23 mouse cellular contexts compared by ENCODE assay signal in the genomic region with DNA sequence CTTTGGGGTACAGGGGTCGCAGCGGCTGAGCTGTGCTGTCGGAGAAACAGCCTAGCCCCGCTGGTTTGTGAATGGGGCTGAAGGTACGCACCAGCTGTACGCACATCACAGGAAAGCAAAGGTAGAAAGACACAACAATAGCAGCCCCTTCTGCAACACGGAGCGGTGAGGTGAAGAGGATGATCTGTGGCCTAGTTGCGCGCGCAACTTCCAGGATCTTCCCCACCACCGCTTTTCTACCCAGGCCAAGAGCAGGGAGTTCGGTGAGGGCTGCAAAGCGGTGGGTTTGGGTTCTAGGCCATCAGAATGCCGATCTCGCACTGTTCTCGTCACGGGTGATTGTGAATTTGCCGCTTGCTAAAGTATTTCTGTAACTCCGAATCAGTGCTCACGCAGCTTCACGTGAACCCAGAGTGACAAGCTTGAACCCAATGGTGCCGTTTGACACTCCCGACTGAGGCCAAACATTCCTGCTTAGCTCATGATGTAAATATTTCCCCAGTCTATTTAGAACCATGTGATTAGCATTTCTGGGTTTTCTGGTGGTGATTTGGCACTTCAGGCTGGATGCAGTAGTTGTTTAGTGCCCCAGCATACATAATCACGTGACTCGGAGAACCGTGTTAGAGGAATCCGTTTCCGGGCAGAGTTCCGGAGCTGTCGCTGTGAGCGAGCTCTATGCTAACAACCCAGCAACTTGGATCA. TPM values are rescaled to one million over a fixed set of nuclear protein-coding genes. Genes with fewer than 3 reads are reported as not detected.
A peak's percentile ranks its signal among the peaks of the same experiment; 100 is the strongest.
DNase-seq lines count a peak whose midpoint lies in the region; ATAC-seq and TF ChIP-seq lines count a peak whose summit lies in the region.
"Had no signal": no experiment of that assay in that cellular context is flagged by ENCODE, and none has a peak within 500 bp of the region (broad histone marks: within the 10 kb centered on the region; RNA-seq: fewer than 3 reads in every experiment).

No protein-coding gene starts in this region.

- no peak overlapping the region for H3K4me3 ChIP-seq in heart, embryonic 15.5 days
- peak overlapping the region; percentile 23; the same call in 1 of the 2 replicates for H3K4me3 ChIP-seq in ES-Bruce4 (ENCODE audit: low read depth, low read length)
- peak overlapping the region in 1 of 2 experiments; percentile 14; a peak in 3 of 4 replicates for H3K4me3 ChIP-seq in ES-E14 (ENCODE audit: insufficient read depth in 1 of 2, low read depth in 1 of 2, low read length in 2 of 2, poor library complexity in 1 of 2, severe bottlenecking in 1 of 2)
- H3K4me3 ChIP-seq: embryonic facial prominence, embryonic 12.5 days; forebrain, embryonic 15.5 days; heart, adult 2 months; hindbrain, embryonic 13.5 days had no signal

- no peak for TF ChIP-seq POLR2A in ES-Bruce4 (IDR thresholded peaks at IDR 0.05; ENCODE audit: insufficient read depth, low read length)

- in situ Hi-C loops in ES-E14 (cut with MboI; ENCODE audit: low sequenced_read_pairs in 2 of 2, unreplicated experiment in 2 of 2), result no loop called here

- no peaks in the 10 kb centered on the region for H3K9me3 ChIP-seq in heart, embryonic 15.5 days (replicated peaks)
- H3K9me3 ChIP-seq in ES-Bruce4 (replicated peaks; ENCODE audit: control insufficient read depth, insufficient read depth, low read length, poor library complexity, severe bottlenecking) (no peaks in the 10 kb centered on the region), ES-E14 (ENCODE audit: control insufficient read depth, insufficient read depth, low read depth, low read length) (no peaks in the 10 kb centered on the region)
- H3K9me3 ChIP-seq: embryonic facial prominence, embryonic 12.5 days; forebrain, embryonic 15.5 days; G1E; hindbrain, embryonic 13.5 days had no signal

- H3K4me2 ChIP-seq in heart, embryonic 15.5 days, result no peak overlapping the region
- H3K4me2 ChIP-seq: embryonic facial prominence, embryonic 12.5 days; forebrain, embryonic 15.5 days; hindbrain, embryonic 13.5 days had no signal

- DNase-seq in heart, postnatal 10 days, result no peak
- no peak for DNase-seq in ES-E14 (ENCODE audit: low read depth, low spot score)
- DNase-seq in thymus, postnatal 10 days (ENCODE audit: low spot score in 2 of 2), result no peak
- DNase-seq in layer of hippocampus, postnatal 14 days (ENCODE audit: low spot score in 2 of 2), result no peak
- DNase-seq: adrenal gland, postnatal 14 days; cerebellum, adult 11-12 months; cerebellum, adult 9-10 months; cerebellum, postnatal 25 days; gastrocnemius, postnatal 10 days; heart, adult 2 months; kidney, adult 11 months had no signal

- no peak for TF ChIP-seq CTCF in ES-Bruce4 (IDR thresholded peaks at IDR 0.05; ENCODE audit: low read depth, low read length)

- no peak for TF ChIP-seq EP300 in ES-Bruce4 (IDR thresholded peaks at IDR 0.05; ENCODE audit: insufficient read depth, low read depth, low read length)

- no peak overlapping the region for H3K9ac ChIP-seq in heart, embryonic 15.5 days
- H3K9ac ChIP-seq in ES-Bruce4 (ENCODE audit: low read depth, poor library complexity, severe bottlenecking) (0 out of 2 replicates have a peak overlapping the region, but pooled peaks have one; percentile 21), ES-E14 (ENCODE audit: insufficient read depth, low read depth, low read length, poor library complexity, severe bottlenecking) (peak overlapping the region; percentile 45)
- H3K9ac ChIP-seq: embryonic facial prominence, embryonic 12.5 days; forebrain, embryonic 15.5 days; hindbrain, embryonic 13.5 days had no signal

- H3K27ac ChIP-seq in heart, embryonic 15.5 days, result 0 out of 2 replicates have a peak overlapping the region, but pooled peaks have one; percentile 9
- H3K27ac ChIP-seq in ES-Bruce4 (ENCODE audit: insufficient read depth, low read length), result no peak overlapping the region
- no peak overlapping the region for H3K27ac ChIP-seq in ES-E14 (ENCODE audit: insufficient read depth, low read depth, low read length, poor library complexity, severe bottlenecking)
- H3K27ac ChIP-seq: embryonic facial prominence, embryonic 12.5 days; forebrain, embryonic 15.5 days; heart, adult 2 months; hindbrain, embryonic 13.5 days; hindbrain, postnatal 0 days had no signal

- H3K4me1 ChIP-seq in heart, embryonic 15.5 days (replicated peaks), result peaks cover 38% of the 10 kb centered on the region
- H3K4me1 ChIP-seq in ES-Bruce4 (ENCODE audit: control insufficient read depth, insufficient read depth, low read length), result peaks cover 10% of the 10 kb centered on the region
- H3K4me1 ChIP-seq in ES-E14 (ENCODE audit: control insufficient read depth in 2 of 2, insufficient read depth in 2 of 2, low read length in 2 of 2, poor library complexity in 1 of 2), result peaks cover 5 to 29% of the 10 kb centered on the region in 2 experiments; a peak in 3 of 4 replicates

- WGBS in heart, embryonic 15.5 days, result 93% methylated on average over 32 of the region's 32 CpGs

- intact Hi-C loops in heart, postnatal 10 days (cut with DNase I), result no loop called here

- no peak for ATAC-seq in heart, embryonic 15.5 days (replicated peaks; ENCODE audit: insufficient number of reproducible peaks, insufficient read depth, low FRiP score, low read depth)
- ATAC-seq: activated CD4-positive, CD25-positive, alpha-beta regulatory T cell, adult 4 months; forebrain, embryonic 15.5 days; hindbrain, postnatal 0 days had no signal

- no peaks in the 10 kb centered on the region for H3K27me3 ChIP-seq in heart, embryonic 15.5 days
- no peaks in the 10 kb centered on the region for H3K27me3 ChIP-seq in ES-Bruce4 (ENCODE audit: control insufficient read depth, insufficient read depth, low read length, poor library complexity, severe bottlenecking)
- H3K27me3 ChIP-seq: embryonic facial prominence, embryonic 12.5 days; forebrain, embryonic 15.5 days; hindbrain, embryonic 13.5 days had no signal

- H3K36me3 ChIP-seq in heart, embryonic 15.5 days, result no peaks in the 10 kb centered on the region
- H3K36me3 ChIP-seq in ES-Bruce4 (ENCODE audit: control insufficient read depth, insufficient read depth, low read length, poor library complexity, severe bottlenecking) (no peaks in the 10 kb centered on the region), ES-E14 (ENCODE audit: control insufficient read depth, insufficient read depth, low read length, poor library complexity, severe bottlenecking) (no peaks in the 10 kb centered on the region)
- H3K36me3 ChIP-seq: embryonic facial prominence, embryonic 12.5 days; forebrain, embryonic 15.5 days; G1E; hindbrain, embryonic 13.5 days had no signal

TF ChIP-seq in ES-E14, 5 proteins besides CTCF, POLR2A, EP300 and RAD21:
- TF ChIP-seq CHD2 (IDR thresholded peaks at IDR 0.05; ENCODE audit: low read depth, low read length) (no peak), MAFK (IDR thresholded peaks at IDR 0.05; ENCODE audit: insufficient read depth, low read depth, low read length) (no peak)
TF ChIP-seq in ES-E14: peak in this region for 0.

RNA-seq across cellular contexts. Expression of gene Cryaa, which starts 54.7 kb away (rescaled TPM):
- polyA plus RNA-seq in heart, embryonic 15.5 days (2015; fragmentation: Nextera tagmentation; extraction: Ambion mirVana), result not detected in 2 replicates
- total RNA-seq in heart, postnatal 10 days (2021), result not detected
- not detected in 2 replicates for polyA plus RNA-seq in ES-Bruce4 (2011; ENCODE audit: insufficient read depth, insufficient read length, low read depth, missing spikeins)
- total RNA-seq in ES-E14 (2012; rRNA removed), result 0.36 TPM in 1 of 2 replicates, not detected in the other
- total RNA-seq in layer of hippocampus, postnatal 14 days (2021), result under 1 TPM in 1 of 2 experiments, not detected in 1; 0.55 TPM
- total RNA-seq: adrenal gland, adult 18-20 months; adrenal gland, postnatal 14 days; G1E; gastrocnemius, postnatal 10 days; heart, adult 2 months; hematopoietic stem cell, adult 5-6 weeks had no signal
- polyA plus RNA-seq: activated CD4-positive, CD25-positive, alpha-beta regulatory T cell, adult 4 months; forebrain, embryonic 11.5 days; forebrain, embryonic 15.5 days; G1E; gonadal fat pad, adult 2 months; hindbrain, embryonic 13.5 days had no signal
